In the genomic region with DNA sequence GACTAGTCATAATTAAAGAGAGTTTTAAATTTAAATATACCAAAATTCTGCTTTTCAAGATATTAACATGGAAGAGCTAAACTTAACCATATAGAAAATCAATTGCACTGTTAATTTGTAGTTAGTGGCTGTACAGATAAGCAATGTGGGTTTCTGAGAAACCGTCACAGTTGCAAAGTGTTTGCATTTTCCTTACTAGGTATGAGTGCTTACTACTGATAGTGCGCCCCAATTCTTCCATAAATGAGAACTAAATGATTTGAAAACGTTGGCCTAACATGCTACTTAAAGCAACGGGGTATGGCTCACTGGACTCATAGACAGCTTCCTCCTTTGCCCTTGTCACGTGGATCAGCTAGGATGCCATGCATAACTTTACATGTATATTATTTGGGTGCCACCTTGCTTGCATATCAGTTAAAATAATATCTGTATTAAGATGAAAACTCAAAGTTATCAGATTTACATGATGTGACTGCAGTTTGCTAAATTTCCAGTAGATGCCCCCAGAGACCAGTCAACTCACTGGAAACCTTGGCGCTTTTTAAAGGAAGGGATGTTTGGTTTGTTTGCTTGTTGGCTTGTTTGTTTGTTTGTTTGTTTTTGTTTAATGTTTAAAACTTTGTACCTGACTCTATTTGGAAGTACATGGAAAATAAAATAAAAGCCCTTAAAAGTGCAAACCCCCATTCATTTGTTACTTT, we compare ENCODE assay signal across 9 mouse cellular contexts. TPM values are rescaled to one million over a fixed set of nuclear protein-coding genes. Genes with fewer than 3 reads are reported as not detected.
DNase-seq lines count a peak whose midpoint lies in the region; TF ChIP-seq lines count a peak whose summit lies in the region.
"Had no signal": no experiment of that assay in that cellular context is flagged by ENCODE, and none has a peak within 500 bp of the region (broad histone marks: within the 10 kb centered on the region; RNA-seq: fewer than 3 reads in every experiment).

No protein-coding gene starts in this region.

- TF ChIP-seq RAD21 in CH12.LX (IDR thresholded peaks at IDR 0.05; ENCODE audit: low read depth, low read length) = peak; percentile 93

- dilution Hi-C loops in CH12.LX (cut with MboI; ENCODE audit: extremely low pct_ligation_motif_present, extremely low pct_unique_long_range_greater_than_20kb, low sequenced_read_pairs) = no loop called here

- H3K36me3 ChIP-seq in CH12.LX (replicated peaks in 1 of 2; ENCODE audit: control insufficient read depth in 1 of 2, insufficient read depth in 1 of 2, low read length in 1 of 2) = no peaks in the 10 kb centered on the region

- peaks cover 0 to 6% of the 10 kb centered on the region in 2 experiments; a peak in 2 of 4 replicates for H3K4me1 ChIP-seq in CH12.LX (ENCODE audit: control insufficient read depth in 1 of 2, insufficient read depth in 2 of 2)

- DNase-seq in adrenal gland, postnatal 10 days = peak; percentile 28
- DNase-seq in adrenal gland, adult 8-10 months = no peak
- DNase-seq in kidney, postnatal 10 days = peak; percentile 43
- no peak for DNase-seq in kidney, adult 11 months
- DNase-seq in CH12.LX (ENCODE audit: extremely low read depth) = peak; percentile 20
- DNase-seq in forelimb bud, embryonic 11.5 days (ENCODE audit: low read depth, low spot score) = peak; percentile 12
- DNase-seq in ovary, postnatal 14 days (ENCODE audit: low spot score) = no peak
- no peak for DNase-seq in urinary bladder, postnatal 14 days (ENCODE audit: low spot score)

- H3K9me3 ChIP-seq in CH12.LX (replicated peaks; ENCODE audit: low read length) = no peaks in the 10 kb centered on the region

- TF ChIP-seq CTCF in CH12.LX (conservative IDR thresholded peaks at IDR 0.05 in 1 of 2, IDR thresholded peaks at IDR 0.05 in 1 of 2; ENCODE audit: low read depth in 2 of 2, low read length in 2 of 2) = peak; percentile 42 to 80; a peak in 3 of 4 replicates

- H3K79me2 ChIP-seq in CH12.LX (replicated peaks; ENCODE audit: control insufficient read depth, extremely low read depth, insufficient read depth, poor library complexity, severe bottlenecking) = no peaks in the 10 kb centered on the region

- no peak overlapping the region for H3K4me3 ChIP-seq in CH12.LX (replicated peaks in 1 of 3; ENCODE audit: low read depth in 2 of 3, low read length in 2 of 3, poor library complexity in 1 of 3)

- no peak overlapping the region for H3K27ac ChIP-seq in CH12.LX (ENCODE audit: insufficient read depth, low read depth)

- H3K4me2 ChIP-seq in CH12.LX (ENCODE audit: insufficient read depth, low read depth, poor library complexity, severe bottlenecking) = no peak overlapping the region

- in situ Hi-C loops in CH12.LX (cut with MboI; ENCODE audit: low pct_ligation_motif_present, low pct_unique_long_range_greater_than_20kb, low sequenced_read_pairs) = no loop called here

- no peak overlapping the region for H3K9ac ChIP-seq in CH12.LX (ENCODE audit: insufficient read depth, low read depth)

- H3K27me3 ChIP-seq in CH12.LX (replicated peaks) = no peaks in the 10 kb centered on the region

- TF ChIP-seq EP300 in CH12.LX (IDR thresholded peaks at IDR 0.05; ENCODE audit: low read length) = no peak

- TF ChIP-seq POLR2A in CH12.LX (IDR thresholded peaks at IDR 0.05; ENCODE audit: low read depth, low read length) = no peak

TF ChIP-seq in CH12.LX, 34 proteins besides CTCF, POLR2A, EP300 and RAD21:
- peak; percentile 68 for TF ChIP-seq ZC3H11A (IDR thresholded peaks at IDR 0.05; ENCODE audit: low read depth, low read length)
- TF ChIP-seq KAT2A (IDR thresholded peaks at IDR 0.05; ENCODE audit: insufficient replicate concordance, low read length) = no peak
- peak; percentile 78 for TF ChIP-seq SMC3 (IDR thresholded peaks at IDR 0.05; ENCODE audit: low read depth, low read length)
TF ChIP-seq in CH12.LX: peak in this region for 2.

RNA-seq across cellular contexts. Expression of gene Ttc29, which starts 25.0 kb away (rescaled TPM):
- total RNA-seq in adrenal gland, postnatal 10 days (2021) = not detected
- not detected for total RNA-seq in adrenal gland, adult 8-10 months (2022)
- total RNA-seq in CH12.LX (2012; rRNA removed) (not detected in 2 replicates), CH12.LX (2014; rRNA removed) (not detected in 2 replicates)
- not detected in 2 replicates for polyA plus RNA-seq in CH12.LX (2012; ENCODE audit: insufficient read length, low read depth)
- polyA plus RNA-seq: liver, embryonic 16.5 days had no signal

Comparison
In these comparisons a context has a peak if more than half of its experiments do, and no peak if none do; other contexts are left out.
1. DNase-seq: peak in adrenal gland, postnatal 10 days (single experiment), kidney, postnatal 10 days (single experiment), CH12.LX (single experiment) and forelimb bud, embryonic 11.5 days (single experiment); none in adrenal gland, adult 8-10 months (single experiment), kidney, adult 11 months (single experiment), ovary, postnatal 14 days (single experiment) and urinary bladder, postnatal 14 days (single experiment).